Mouse (Mus musculus) mouse embryonic stem cell (cell line): ENCODE measurements around the gene Syt16.

Source experiments
- in situ Hi-C, 2 experiments: fragments of 300-500 bp; cut with MboI; formaldehyde crosslinking; loops; 1 replicate in 1 of 2; 3 replicates in 1 of 2; pipeline ENCODE4 v1.14.3; 2019 to 2020; ENCODE audit warnings: low sequenced_read_pairs in 2 of 2, low pct_unique_long_range_greater_than_20kb in 1 of 2, mixed read lengths in 1 of 2; ENCODE audit not compliant: unreplicated experiment in 1 of 2

Gene Syt16

DNA sequence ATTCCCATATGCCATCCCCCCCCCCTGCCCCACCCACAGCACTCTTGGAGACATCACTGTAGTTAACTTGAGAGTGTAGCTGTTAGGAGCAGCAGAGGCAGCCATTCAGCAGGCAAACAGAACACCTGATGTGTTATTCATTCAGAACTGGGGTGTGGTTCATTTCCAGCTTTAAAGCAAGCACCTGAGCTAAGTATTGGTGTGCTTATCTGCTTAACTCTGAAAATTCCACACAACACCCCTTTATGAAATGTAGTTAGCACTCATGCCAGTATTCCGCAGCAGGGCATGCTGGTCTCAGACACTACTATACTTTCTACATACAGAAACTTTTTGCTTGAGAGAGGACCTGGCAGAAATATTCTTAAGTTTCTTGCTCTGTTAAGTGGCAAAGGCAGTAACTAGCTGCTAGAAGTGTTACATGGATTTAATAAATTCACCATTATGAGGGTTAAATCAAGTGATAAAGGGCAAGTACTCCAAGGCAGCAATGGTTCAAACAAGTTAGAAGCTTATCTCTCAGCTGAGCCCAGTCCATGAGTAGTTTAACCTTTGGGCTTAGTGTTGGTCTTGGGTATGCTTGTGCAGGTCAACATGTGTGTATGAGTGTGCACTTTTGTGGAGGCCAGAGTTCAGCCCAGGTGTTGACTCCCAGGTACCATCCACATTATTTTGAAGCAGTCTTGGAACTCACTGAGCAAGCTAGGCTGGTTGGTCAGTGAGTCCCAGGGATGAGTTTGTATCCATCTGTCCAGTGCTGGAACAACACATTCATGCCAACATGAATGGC is 92.1 kb downstream of the Syt16 start:
- in situ Hi-C loops = no loop called here

DNA sequence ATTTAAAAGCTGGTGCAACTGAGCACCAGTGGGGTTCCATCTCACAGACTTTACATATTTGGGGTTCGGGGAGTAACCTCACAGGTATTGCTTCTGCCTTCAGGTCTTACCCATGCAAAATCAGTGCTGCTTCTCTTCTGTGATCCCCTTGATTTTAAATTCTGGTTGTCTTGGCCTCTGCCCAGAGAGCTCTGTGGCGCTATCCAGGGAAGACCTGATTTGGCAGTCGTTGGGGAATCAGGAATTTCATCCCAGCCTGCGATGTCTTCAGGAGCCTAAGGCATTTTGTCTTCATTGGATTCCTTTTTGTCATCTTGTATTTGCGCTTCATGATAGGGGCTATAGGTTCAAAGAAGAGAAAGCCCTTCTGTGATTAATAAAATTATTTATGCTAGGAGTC is 95.1 kb downstream of the Syt16 start:
- in situ Hi-C loops = no loop called here

DNA sequence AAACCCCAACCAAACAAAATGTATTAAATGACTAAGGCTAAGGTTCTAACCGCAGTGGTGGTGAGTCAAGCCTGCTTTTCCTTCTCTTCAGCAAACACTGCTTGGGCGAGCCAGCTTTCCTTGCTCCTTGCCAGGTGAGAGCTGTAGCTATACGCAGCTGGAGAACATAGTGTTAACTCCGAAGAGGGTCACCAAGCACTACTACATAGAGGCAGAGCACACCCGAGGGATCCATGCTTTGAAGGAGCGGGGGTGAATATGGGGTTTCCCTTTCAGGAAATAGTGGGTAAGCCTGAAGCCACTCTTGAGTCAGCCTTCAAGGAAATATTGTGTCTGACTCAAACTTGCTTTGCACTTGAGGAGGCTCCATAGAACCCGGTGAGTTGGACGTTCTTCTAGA is 95.6 kb downstream of the Syt16 start:
- in situ Hi-C loops = no loop called here

DNA sequence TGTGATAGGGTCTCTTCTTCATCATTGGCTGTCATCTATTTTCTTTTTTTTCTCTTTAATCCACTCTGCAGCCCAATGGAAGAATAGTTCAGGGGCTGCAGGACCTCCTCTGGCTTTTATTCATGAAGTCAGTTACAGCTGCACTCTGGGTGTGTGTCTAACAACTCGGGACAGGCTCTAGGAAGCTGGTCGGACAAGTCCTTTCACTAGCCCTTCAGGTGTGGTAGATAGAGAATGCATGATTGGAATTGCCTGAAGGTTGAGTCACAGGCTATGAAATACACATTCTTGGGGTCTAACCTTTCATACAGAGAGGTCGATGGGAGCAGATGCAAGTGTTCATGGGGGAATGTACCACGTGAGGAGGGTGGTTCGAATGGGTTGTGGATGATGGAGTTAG is 97.2 kb downstream of the Syt16 start:
- in situ Hi-C loops = no loop called here

DNA sequence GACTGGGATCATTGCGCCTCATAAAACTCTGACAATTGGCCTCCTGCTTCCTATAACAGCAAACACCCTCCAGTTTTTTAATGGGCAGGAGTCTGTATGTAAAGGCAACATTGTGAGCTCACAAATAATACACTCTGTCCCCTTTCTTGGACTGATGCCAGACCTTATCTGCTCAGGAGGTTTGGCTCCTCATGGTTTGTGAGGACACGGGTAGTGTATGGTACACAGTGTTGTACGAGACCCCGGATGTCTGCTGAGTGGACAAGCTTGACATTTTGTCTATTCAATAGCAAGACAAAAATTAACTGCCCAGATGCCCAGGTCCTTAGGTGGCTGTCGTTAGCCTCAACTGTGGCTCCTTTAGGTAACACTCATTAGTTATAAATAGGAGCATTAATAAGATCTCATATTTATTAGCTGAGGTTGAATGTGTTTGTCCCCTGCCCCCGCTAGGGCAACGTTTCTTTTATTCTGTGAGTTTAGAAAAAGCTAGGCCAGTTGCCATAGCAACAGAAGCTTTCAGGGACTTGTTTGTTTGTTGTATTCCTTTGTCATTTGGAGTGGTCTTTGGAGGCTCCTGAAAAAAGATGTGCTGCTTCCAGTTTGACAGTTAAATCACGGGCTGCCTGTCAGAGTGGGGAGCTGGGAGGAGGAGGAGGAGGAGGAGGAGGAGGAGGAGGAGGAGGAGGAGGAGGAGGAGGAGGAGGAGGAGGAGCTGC is 101.3 kb downstream of the Syt16 start:
- in situ Hi-C loops = no loop called here

DNA sequence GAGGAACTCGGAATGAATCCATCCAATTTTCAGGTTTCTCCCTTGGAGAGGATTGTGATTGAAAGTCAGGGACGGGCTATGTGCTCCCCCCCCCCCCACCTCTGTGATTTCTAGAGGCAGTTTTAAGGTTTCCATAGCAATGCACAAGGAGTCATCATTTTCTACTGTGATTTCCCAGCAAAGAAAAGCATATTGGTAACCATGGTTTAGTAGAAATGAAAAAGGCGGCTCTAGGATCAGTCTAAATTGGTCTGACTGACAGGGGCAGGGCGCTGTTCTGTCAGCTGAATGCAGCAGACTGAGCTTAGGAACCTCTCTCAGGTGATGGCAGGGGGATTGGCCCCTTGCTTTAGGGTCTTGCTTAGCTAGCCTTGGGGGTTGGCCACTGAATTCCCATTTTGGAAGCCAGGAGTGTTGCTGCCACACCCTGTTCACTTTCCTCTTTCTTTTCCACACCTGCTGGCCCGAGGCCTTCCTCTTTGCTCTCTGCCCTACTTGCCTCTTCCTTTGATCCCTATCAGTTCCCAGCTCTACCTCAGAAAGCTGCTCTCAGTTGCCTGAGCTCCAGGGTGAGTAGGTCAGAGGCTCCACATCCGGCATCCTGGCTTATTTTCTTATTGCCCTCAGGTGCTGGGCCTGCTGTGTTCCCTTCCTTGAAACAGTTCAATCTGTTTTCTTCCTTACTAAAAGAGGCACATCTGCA is 108.5 kb downstream of the Syt16 start:
- in situ Hi-C loops = no loop called here

DNA sequence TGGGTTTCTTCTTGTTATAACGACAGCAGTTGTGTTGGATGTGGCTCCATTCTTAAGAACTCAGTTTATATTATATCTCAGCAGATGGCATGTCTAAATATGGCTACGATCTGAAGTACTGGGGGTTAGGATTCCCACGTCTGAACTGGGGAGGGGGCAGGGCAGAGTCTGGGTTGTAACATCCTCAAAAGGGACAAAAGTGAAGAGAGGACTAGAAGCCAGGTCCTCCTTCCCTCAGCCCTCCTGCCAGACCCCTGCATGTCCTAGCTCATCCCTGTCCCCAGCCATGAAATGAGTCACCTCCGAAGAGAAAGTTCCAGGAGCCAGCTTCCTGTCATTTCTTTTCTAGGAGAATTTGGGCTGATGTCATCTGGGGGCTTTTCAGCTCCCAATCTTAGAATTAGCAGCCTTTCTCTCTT is 111.2 kb downstream of the Syt16 start:
- in situ Hi-C loops = no loop called here

DNA sequence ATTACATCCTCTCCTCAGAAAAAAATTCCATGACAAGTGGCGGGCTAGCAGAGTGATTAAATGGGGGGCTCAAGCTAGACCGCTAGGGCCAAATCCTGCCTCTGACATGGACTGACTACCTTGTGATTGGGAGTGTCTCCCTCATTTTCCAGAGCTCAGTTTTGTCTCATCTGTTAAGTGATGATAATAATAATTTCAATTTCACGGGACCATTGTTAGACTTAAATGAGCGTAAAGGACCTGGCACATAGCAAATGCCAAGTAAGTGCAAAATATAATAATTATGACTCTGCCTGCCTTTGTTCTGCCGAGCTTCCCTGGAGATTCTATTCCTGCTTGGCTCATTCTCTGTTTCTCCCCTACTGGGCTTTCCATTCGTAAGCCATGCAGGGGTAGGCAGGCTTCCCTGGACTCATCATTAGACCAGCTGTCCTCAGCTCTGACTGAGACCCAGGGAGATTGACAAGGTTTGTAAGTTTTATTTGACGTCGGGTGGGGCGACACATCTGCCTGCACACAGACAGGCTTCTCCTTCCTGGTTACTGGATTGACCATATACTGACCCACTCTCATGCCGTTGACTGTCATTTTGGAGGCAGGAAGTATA is 112.1 kb downstream of the Syt16 start:
- in situ Hi-C loops = no loop called here

DNA sequence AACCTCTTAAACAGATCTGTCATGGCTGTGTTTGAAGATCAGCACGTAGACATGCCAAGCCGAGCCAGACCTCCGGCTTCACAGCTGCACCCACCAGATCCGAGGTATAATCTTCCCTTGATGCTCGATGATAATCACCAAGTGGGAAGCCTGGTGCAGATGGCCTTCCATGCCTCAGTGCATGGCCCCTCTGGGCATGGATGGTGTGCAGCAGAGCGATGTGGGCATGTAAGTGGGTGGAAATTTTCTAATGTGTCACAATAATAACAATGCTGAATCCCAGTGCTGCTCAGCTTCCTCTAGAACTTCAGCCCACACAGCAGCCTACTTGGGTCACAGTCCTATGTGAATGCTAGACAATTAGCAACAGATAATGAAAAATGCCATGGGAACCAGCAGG is 119.4 kb downstream of the Syt16 start:
- in situ Hi-C loops = no loop called here

DNA sequence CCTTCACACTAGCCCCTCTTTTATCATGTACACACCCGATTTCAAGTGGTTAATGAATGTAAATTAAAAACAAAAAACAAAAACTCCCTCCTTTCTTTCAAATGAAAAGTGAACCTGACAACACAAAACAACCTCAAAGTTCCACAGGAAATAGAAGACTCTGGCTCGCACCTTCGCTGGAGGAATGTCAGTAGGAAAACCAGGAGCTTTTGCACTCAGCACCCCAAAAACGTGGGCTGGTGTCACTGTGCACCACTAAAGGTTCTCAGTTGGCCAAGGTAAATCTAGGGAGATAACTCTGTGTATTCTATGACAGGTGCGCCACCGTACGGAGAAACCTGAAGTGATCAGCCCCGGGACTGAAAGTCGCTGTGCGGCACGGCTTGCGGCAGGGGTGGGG is 128.3 kb downstream of the Syt16 start:
- in situ Hi-C loops = no loop called here

DNA sequence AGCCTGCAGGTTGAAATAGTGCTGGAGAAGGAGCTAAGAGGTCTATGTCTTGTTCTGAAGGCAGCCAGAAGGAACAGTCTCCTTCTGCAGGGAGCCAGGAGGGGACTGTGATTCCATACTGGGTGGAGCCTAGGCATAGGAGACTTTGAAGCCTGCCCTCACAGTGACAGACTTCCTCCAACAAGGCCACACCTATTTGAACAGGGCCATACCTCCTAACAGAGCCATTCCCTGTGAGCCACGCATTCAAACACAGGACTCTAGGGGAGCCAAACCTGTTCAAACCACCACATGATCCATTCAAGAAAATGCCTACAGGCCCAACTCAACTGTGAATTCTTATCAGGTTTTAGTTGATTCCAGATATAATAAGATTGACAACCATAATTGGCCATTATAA is 130.8 kb downstream of the Syt16 start:
- in situ Hi-C loops = no loop called here

DNA sequence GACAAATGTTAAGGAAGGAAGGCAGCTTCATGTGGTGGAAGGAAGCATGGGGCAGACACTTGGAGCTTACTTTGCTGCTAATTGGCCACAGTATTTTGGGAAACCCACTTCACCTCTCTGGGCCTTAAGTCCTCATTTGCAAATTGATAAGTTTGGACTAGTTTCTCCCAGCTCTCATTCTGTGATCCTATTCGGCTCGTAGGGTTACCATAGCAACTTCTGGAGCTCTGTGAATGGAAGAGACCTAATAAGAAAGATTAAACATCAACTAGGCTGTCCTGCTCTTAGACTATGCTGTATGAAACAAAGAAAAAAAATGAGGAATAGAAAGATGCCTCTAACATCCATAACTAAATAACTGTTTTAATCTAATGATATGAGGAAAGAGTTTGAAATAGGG is 134.3 kb downstream of the Syt16 start:
- in situ Hi-C loops = no loop called here

DNA sequence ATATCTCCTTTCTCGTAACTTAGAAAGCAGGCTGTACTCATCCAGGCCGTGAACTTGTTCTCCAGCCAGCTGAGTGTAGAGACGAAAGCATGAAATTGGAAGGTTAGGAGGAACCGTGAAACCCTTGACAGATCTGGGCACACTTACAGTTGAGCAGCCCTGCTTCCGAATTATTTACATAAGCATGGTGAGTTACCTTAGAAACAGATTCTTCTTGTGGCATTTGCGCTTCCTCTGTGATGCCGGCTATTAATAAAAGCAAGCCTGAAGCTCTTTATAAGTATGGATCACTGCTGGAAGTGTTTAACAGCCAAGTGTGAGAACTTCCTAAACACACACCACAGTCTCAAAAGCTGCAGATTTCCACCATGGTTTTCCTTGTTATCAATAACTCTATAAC is 144.7 kb downstream of the Syt16 start:
- in situ Hi-C loops = no loop called here

DNA sequence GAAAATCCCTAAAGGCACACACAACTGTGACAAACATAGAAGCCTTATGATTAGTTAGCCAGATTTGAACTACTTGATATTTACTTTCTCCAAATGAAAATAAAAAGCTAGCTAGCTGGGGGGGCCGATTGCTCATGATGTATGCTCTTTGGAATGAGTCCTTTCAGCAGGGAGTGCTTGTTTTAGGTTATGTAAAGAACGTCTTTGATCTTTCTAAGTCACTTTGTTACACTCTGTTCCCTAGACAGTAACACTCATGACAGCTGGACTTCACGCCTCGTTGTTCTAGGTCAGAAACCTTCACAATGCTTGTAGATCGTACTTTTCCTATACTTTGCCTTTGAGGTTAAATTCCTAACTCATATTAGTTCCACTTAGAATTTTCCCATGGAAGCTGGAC is 146.9 kb downstream of the Syt16 start:
- in situ Hi-C loops = no loop called here

DNA sequence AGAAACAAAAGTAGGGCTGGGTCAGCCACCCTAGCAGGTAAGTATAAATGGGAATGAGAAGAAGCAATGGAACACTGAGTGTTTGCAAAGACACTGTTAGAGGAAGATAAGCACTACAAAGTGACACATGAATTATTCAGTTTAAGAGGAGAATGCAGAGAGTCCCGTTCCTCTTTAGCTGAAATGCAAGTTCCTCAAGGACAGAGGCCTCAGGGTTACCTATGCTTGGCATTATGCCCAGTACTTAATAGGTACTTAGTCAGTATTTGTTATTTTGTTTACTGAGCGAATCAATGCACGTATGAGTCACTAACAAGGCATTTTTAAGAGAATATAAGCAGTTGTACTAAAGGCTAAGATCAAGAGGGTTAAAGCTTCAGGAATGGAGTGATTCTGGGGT is 163.3 kb downstream of the Syt16 start:
- in situ Hi-C loops = no loop called here

DNA sequence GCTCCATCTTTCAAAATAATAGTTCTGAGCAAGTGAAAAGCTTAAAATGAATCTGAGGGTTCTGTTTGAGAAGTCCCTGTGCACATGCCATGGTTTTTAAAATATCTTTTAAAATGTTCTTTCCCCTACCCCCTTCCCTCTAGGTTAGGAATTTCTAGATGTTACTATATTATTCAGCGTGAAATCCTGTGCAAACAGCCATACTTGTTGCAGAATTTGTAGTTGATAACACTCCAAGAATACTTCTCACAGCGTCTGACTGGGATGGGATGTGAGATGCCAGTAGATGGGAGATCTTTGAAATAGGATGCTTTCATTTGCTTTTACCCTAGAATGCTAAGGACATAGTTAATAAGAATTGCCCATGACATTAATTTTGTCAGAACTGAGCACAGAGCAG is 165.6 kb downstream of the Syt16 start:
- in situ Hi-C loops = no loop called here

DNA sequence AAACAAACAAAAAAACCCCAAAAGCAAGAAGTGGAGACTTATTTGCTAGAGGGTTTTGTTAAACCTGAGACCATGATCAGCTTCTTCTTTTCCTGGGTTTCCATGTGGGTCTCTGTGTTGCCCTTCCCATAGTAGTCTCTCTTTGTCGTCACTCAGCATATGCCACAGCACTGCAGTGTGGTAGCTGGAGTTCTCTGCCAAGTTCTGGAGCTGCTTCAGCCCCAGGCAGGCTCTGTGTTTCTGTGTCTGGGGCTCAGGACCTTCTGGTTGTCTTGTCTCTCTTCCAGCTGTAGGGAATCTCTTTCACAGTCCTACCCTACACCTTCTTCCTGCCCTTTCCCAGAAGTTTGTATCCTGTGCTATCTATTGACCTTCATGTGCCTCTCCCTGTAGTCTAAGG is 173.8 kb downstream of the Syt16 start:
- in situ Hi-C loops = no loop called here

DNA sequence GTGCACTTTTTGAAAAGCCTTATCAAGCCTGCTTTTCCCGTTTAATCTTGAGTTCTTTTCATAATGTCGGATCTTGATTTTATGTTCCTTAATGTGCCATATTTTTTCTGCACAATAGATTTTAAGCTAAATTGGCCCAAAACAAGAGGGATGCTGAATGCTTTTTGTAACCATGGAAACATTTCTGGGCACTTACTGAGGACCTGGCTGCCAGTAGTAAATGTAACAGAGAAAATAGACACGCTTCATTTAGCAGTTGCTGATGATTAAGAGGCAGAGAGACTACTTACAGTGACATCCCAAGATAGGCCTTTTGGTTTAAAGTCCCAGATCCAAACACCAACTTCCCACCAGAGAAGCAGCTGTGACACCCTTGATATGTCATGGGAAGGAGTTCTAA is 176.4 kb downstream of the Syt16 start:
- in situ Hi-C loops = no loop called here

DNA sequence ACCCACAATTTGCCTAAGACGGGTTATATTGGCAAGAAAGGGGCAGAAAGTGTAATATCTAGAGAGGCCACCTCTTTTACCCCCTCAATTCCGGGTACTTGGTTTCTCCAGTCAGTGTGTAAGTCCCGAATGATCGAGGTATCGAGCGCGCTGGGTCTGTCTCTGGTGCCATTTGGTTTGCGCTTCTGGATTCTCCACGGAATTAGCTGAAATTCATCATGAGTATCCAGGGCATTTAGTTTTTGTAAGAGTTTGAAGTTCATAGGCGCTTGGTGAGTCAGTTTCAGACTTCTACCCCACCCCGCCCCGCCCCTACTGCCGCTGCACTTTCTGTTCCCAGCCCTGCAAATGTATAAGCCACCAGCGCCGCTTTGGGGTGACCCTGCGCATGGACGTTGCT is 187.1 kb downstream of the Syt16 start:
- in situ Hi-C loops = no loop called here
